Mouse (Mus musculus) embryo, embryonic 9.5 days (tissue): ENCODE results near the gene Rtf1.
A peak's percentile ranks its signal among the peaks of the same experiment; 100 is the strongest.

ENCODE experiments used
- DNase-seq: peaks from one replicate; pipeline ENCODE4 v3.0.0-alpha.2; 2017; ENCODE audit errors: extremely low spot score

Rtf1 gene

GRCm38 (mm10) chr2:119727762-119728416 lies 53.0 kb downstream of the Rtf1 start:
- no peak for DNase-seq

- DNase-seq: no peak
Measured at GRCm38 (mm10) chr2:119730735-119731134, 55.9 kb downstream of the Rtf1 start.

GRCm38 (mm10) chr2:119737124-119737523 lies 62.3 kb downstream of the Rtf1 start:
- no peak for DNase-seq

GRCm38 (mm10) chr2:119740567-119740966 lies 65.7 kb downstream of the Rtf1 start:
- DNase-seq: no peak

- DNase-seq: peak; percentile 84
Measured at GRCm38 (mm10) chr2:119741581-119742411, 66.9 kb downstream of the Rtf1 start, which contains the start of gene Itpka. Gene Itpka, plus strand, starts transcription at chr2:119742337.

GRCm38 (mm10) chr2:119742461-119743175 lies 67.8 kb downstream of the Rtf1 start:
- peak; percentile 59 for DNase-seq

GRCm38 (mm10) chr2:119743176-119743807 lies 68.4 kb downstream of the Rtf1 start:
- DNase-seq: no peak

- no peak for DNase-seq
Measured at GRCm38 (mm10) chr2:119743808-119744162, 68.9 kb downstream of the Rtf1 start.

GRCm38 (mm10) chr2:119744163-119745111 lies 69.6 kb downstream of the Rtf1 start:
- peak; percentile 49 for DNase-seq

GRCm38 (mm10) chr2:119745281-119745680 lies 70.4 kb downstream of the Rtf1 start:
- DNase-seq: peak; percentile 19

- no peak for DNase-seq
Measured at GRCm38 (mm10) chr2:119747554-119747953, 72.7 kb downstream of the Rtf1 start.

GRCm38 (mm10) chr2:119749260-119749659 lies 74.4 kb downstream of the Rtf1 start:
- DNase-seq: no peak

GRCm38 (mm10) chr2:119757601-119758100 lies 82.8 kb downstream of the Rtf1 start:
- DNase-seq: peak; percentile 28

- peak; percentile 33 for DNase-seq
Measured at GRCm38 (mm10) chr2:119758101-119758843, 83.4 kb downstream of the Rtf1 start.

GRCm38 (mm10) chr2:119758844-119759835 lies 84.3 kb downstream of the Rtf1 start:
- DNase-seq: no peak

- DNase-seq: no peak
Measured at GRCm38 (mm10) chr2:119760251-119760650, 85.4 kb downstream of the Rtf1 start, which contains the start of gene Ltk. Gene Ltk, minus strand, starts transcription at chr2:119760431.

GRCm38 (mm10) chr2:119762276-119762675 lies 87.4 kb downstream of the Rtf1 start:
- DNase-seq: no peak

GRCm38 (mm10) chr2:119763924-119764323 lies 89.1 kb downstream of the Rtf1 start:
- DNase-seq: no peak

- no peak for DNase-seq
Measured at GRCm38 (mm10) chr2:119767246-119767645, 92.4 kb downstream of the Rtf1 start.
